Mouse (Mus musculus) olfactory bulb, adult 2 months (tissue): ENCODE results near the gene Htr1a. TPM values are rescaled to one million over a fixed set of nuclear protein-coding genes. Genes with fewer than 3 reads are reported as not detected.

Experiments
- H3K27ac ChIP-seq: fragments of 200-500 bp; 2 replicates; pipeline ENCODE4 v1.5.1; 2012; ENCODE audit warnings: low read depth, low read length; ENCODE audit not compliant: insufficient read depth
- H3K4me1 ChIP-seq: fragments of 200-500 bp; 2 replicates; pipeline ENCODE4 v1.6.1; 2012; ENCODE audit warnings: low read length; ENCODE audit not compliant: control insufficient read depth, insufficient read depth
- H3K4me3 ChIP-seq: fragments of 200-500 bp; 2 replicates; pipeline ENCODE4 v1.5.1; 2012; ENCODE audit warnings: mild to moderate bottlenecking, low read depth, low read length, moderate library complexity; ENCODE audit not compliant: insufficient read depth
- CTCF ChIP-seq: fragments of 200-500 bp; IDR thresholded peaks from 2 replicates; pipeline ENCODE4 v1.5.1; 2012; ENCODE audit warnings: low read depth, mild to moderate bottlenecking, low read length, moderate library complexity; ENCODE audit not compliant: insufficient read depth
- POLR2A ChIP-seq: fragments of 200-500 bp; IDR thresholded peaks from 2 replicates; pipeline ENCODE4 v1.6.1; 2012; ENCODE audit warnings: mild to moderate bottlenecking, low read depth, low read length, moderate library complexity; ENCODE audit not compliant: insufficient read depth
- WGBS: fragments of 180-500 bp; shearing (Covaris S2); methylation state at CpG from one replicate; pipeline ENCODE4 v1.1.7; 2018; 5-methylcytosine and 5-hydroxymethylcytosine counted together
- polyA plus RNA-seq: library from polyadenylated mRNA; stranded (reverse); fragments of >200 nt; gene quantifications from 2 replicates; pipeline ENCODE4 v1.2.4, GENCODE M21; 2012; ENCODE audit warnings: low replicate concordance; ENCODE audit not compliant: missing spikeins, insufficient read depth, insufficient read length

Htr1a gene
- not detected in 2 replicates for polyA plus RNA-seq

DNA sequence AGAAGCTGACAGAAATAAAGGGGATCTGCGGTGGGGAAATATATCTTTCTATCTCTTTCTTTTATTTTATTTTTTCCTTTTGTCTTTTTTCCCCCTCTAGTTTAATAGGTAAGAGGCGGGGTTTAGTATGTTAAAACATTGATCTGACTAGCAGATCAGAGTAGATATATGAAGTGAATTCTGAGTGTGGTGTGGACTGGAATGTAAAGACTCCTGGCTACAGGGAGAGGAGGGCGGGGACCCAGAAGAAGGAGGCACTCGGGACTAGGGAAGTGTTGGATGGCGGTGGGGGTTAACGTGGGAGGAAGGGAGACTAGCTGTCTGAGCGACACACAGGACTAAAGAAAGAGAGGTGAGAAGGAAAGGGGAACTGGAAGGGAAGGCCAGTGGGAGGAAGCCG lies at the start of gene Htr1a:
Htr1a (plus strand) TSS at position 301 of the 400 bp plus-strand sequence.
- 19% methylated on average over 8 of the region's 8 CpGs for WGBS
- H3K27ac ChIP-seq, result no peak within 1 kb of the TSS
- peak within 1 kb of the TSS; percentile 48 for H3K4me3 ChIP-seq
- peaks cover 14% of the 10 kb centered on the region for H3K4me1 ChIP-seq
- TF ChIP-seq CTCF (no peak), POLR2A (no peak)

DNA sequence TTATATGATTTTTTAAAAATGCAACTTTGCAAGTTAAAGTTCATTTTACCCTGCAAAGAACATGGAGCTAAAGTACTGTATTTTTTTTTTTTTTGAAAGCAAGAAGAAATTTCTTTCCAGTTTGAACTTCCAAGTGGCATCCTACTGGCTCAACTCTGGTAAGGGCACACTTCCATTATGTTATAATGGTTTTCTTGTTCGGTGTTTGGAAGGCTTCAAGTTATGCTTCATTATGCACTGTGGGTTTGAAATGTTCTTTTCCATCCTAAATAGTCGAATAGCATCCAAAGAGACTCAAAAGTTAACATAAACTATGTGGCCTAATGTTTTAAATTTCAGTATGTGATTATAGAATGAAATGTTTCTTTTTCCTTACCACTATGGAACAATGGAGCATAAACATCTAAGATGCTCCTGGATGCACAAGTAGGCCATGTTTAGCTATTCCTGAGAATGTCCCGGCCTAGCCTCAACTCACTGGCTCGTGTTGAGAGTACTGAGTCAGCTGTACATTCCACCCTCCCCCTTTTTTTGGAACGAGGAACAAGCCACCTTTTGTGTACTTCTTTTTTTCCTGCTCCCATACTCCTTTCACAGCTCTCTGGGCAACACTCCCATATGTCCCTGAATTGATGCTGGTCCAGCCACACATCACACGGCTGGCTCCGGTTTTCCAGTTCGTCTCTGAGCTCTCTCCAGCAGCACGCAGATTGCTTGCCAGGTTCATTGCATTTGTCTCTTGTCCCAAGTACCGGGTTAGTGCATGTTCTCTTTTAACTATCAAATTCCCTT lies 31.7 kb upstream of the Htr1a start:
- WGBS, result 40% methylated on average over 10 of the region's 10 CpGs
- H3K4me1 ChIP-seq, result no peaks in the 10 kb centered on the region
- no peak overlapping the region for H3K4me3 ChIP-seq
- H3K27ac ChIP-seq, result no peak overlapping the region
- TF ChIP-seq POLR2A (no peak), CTCF (no peak)

DNA sequence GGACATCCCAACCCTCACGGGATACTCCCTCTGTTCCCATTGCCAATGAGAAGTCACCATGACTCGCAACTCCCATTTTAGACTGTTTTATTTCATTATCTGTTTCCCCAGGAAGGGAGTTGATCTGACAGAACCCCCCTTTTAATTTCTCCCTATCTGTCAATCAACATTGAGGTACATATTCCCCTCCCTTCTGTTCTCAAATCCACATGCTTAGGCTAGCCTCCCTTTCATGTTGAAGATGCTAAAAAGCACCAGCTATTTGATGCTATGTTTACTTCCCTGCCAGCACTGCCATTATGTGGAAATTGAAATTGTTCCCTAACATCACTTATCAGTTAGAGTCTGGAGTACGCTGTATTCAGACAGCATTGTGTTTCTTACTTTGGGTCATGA lies 31.1 kb upstream of the Htr1a start:
- no peak overlapping the region for H3K4me3 ChIP-seq
- no peaks in the 10 kb centered on the region for H3K4me1 ChIP-seq
- WGBS, result 64% methylated on average over 3 of the region's 3 CpGs
- H3K27ac ChIP-seq, result no peak overlapping the region
- TF ChIP-seq POLR2A (no peak), CTCF (no peak)

DNA sequence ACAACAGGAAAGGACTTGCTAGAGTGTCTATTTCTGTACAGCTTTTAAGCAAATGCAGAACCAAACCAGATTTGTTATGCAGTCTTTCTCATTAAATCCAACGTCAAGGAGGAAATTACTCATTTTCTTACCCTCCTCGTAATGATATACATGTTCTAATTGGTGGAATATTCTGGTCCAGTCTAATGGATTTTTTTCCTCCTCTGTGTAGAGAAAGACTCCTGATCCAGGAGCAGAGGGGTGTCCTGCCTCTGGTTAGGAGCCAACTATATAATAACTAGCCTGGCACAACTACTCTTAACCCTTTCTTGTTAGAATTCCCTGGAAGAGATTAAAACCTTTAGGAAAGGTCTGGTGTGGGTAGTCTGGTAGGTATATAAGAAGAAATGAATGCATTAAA lies 10.3 kb upstream of the Htr1a start:
- no peaks in the 10 kb centered on the region for H3K4me1 ChIP-seq
- H3K27ac ChIP-seq, result no peak overlapping the region
- WGBS, result 19% methylated on average over 2 of the region's 2 CpGs
- TF ChIP-seq CTCF, result no peak
- no peak for TF ChIP-seq POLR2A
- no peak overlapping the region for H3K4me3 ChIP-seq

DNA sequence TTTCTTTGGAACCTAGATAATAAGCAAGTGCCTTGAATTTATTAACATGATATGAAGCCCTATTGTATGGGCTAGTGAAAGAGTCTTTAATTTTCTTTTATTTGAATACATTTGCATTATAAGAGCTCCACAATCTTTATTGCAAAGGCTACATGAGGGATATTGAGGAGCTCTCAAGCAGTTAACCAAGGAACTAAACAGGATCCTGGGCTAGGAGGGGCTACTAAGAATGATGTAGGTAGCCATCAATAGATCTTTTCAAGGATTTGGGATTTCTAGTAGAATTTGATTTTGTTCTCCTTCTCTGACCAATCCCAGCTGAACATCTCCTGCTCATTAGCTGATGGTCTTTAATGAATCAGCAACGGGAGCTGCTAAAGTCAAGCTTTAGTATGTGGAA lies 9.8 kb upstream of the Htr1a start:
- 38% methylated on average over 1 of the region's 1 CpGs for WGBS
- no peak overlapping the region for H3K4me3 ChIP-seq
- H3K4me1 ChIP-seq, result no peaks in the 10 kb centered on the region
- H3K27ac ChIP-seq, result no peak overlapping the region
- TF ChIP-seq CTCF (no peak), POLR2A (no peak)

DNA sequence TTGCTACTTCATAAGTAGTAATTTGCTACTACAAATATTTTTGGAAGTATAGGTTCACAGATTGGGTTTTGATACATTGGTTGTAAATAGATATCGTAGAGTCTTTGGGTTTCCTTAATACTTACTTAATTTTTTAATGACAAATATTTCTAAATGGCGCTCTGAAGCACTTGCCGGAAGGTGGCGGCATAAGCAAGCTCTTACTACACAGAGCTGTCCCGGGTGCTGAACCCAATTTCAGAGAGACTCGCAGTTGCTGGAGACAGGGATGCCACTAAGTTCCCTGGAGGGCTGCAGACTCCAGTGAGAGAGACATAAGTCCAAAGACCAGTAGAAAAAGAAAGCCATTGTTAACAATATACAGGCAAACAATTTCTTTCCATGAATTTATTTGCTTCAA lies 863 bp upstream of the Htr1a start:
- no peak overlapping the region for H3K4me3 ChIP-seq
- H3K4me1 ChIP-seq, result peaks cover 14% of the 10 kb centered on the region
- no peak overlapping the region for H3K27ac ChIP-seq
- WGBS, result 3% methylated on average over 6 of the region's 6 CpGs
- TF ChIP-seq CTCF (peak; percentile 43; the same call in 1 of the 2 replicates), POLR2A (no peak)

DNA sequence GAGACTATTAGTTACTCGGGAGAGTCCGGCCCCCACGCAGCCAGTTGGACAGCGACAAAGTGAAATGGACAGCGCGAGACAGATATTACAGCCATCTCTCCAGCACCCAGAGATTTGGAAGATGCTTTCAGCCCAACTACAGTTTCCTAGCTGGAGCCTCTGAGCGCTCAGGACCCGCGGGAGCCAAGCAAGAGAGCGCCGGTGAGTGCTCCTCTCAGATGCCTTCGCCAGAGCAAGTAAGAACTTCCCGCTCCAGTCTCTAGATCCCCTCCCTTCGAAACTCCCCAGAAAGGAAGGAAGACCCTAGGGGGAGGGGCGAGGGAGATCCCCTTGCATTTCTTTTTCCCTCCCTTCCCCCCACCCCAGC lies 415 bp downstream of the Htr1a start:
- H3K27ac ChIP-seq, result no peak overlapping the region
- peak overlapping the region; percentile 48 for H3K4me3 ChIP-seq
- under 1% methylated on average over 15 of the region's 15 CpGs for WGBS
- TF ChIP-seq POLR2A (no peak), CTCF (no peak)
- H3K4me1 ChIP-seq, result peaks cover 14% of the 10 kb centered on the region

GRCm38 (mm10) chr13:105444238-105444894 lies 927 bp downstream of the Htr1a start:
- under 1% methylated on average over 39 of the region's 39 CpGs for WGBS
- Histone ChIP-seq H3K4me3 (peak overlapping the region; percentile 48), H3K27ac (no peak overlapping the region), H3K4me1 (peaks cover 14% of the 10 kb centered on the region)
- TF ChIP-seq POLR2A (no peak), CTCF (no peak)

GRCm38 (mm10) chr13:105444895-105445281 lies 1.4 kb downstream of the Htr1a start:
- Histone ChIP-seq H3K4me3 (peak overlapping the region; percentile 48), H3K4me1 (peaks cover 14% of the 10 kb centered on the region), H3K27ac (no peak overlapping the region)
- 8% methylated on average over 26 of the region's 26 CpGs for WGBS
- TF ChIP-seq CTCF (no peak), POLR2A (no peak)
